Mouse (Mus musculus): ENCODE results near the gene 7420426K07Rik.

7420426K07Rik gene

GRCm38 (mm10) chr9:98902819-98903218 lies at the start of gene 7420426K07Rik:
7420426K07Rik (plus strand) TSS chr9:98903119.
- DNase-seq (ENCODE audit: low spot score in 2 of 2) = no peak

GRCm38 (mm10) chr9:98856210-98856609 lies 46.7 kb upstream of the 7420426K07Rik start, which contains the start of gene Prr23a2:
Prr23a2 (plus strand) TSS chr9:98856494.
- DNase-seq (ENCODE audit: low spot score in 2 of 2) = no peak

- DNase-seq (ENCODE audit: low spot score in 2 of 2) = no peak
These were observed 39.5 kb upstream of the 7420426K07Rik start for GRCm38 (mm10) chr9:98863463-98863862.

GRCm38 (mm10) chr9:98864571-98864970 lies 38.3 kb upstream of the 7420426K07Rik start, which contains the start of gene Prr23a3:
Prr23a3 (plus strand) TSS chr9:98864767.
- no peak for DNase-seq (ENCODE audit: low spot score in 2 of 2)

- DNase-seq (ENCODE audit: low spot score in 2 of 2) = no peak
These were observed 1.4 kb upstream of the 7420426K07Rik start for GRCm38 (mm10) chr9:98901486-98901885.

GRCm38 (mm10) chr9:98920629-98921523 lies 18.0 kb downstream of the 7420426K07Rik start:
- no peak for DNase-seq (ENCODE audit: low spot score in 2 of 2)

- DNase-seq (ENCODE audit: low spot score in 2 of 2) = no peak
These were observed 20.2 kb downstream of the 7420426K07Rik start for GRCm38 (mm10) chr9:98923119-98923518.

GRCm38 (mm10) chr9:98924183-98924582 lies 21.3 kb downstream of the 7420426K07Rik start:
- DNase-seq (ENCODE audit: low spot score in 2 of 2) = no peak

GRCm38 (mm10) chr9:98929496-98929895 lies 26.6 kb downstream of the 7420426K07Rik start:
- no peak for DNase-seq (ENCODE audit: low spot score in 2 of 2)

GRCm38 (mm10) chr9:98932931-98933330 lies 30.0 kb downstream of the 7420426K07Rik start:
- no peak for DNase-seq (ENCODE audit: low spot score in 2 of 2)

- no peak for DNase-seq (ENCODE audit: low spot score in 2 of 2)
These were observed 32.4 kb downstream of the 7420426K07Rik start for GRCm38 (mm10) chr9:98935190-98935909.

GRCm38 (mm10) chr9:98939290-98939689 lies 36.4 kb downstream of the 7420426K07Rik start:
- DNase-seq (ENCODE audit: low spot score in 2 of 2) = no peak

- no peak for DNase-seq (ENCODE audit: low spot score in 2 of 2)
These were observed 49.5 kb downstream of the 7420426K07Rik start for GRCm38 (mm10) chr9:98952171-98953050.

GRCm38 (mm10) chr9:98953291-98953690 lies 50.4 kb downstream of the 7420426K07Rik start:
- DNase-seq (ENCODE audit: low spot score in 2 of 2) = no peak

GRCm38 (mm10) chr9:98953830-98954229 lies 50.9 kb downstream of the 7420426K07Rik start:
- no peak for DNase-seq (ENCODE audit: low spot score in 2 of 2)
